Mouse (Mus musculus) gonadal fat pad, adult 2 months (tissue): Measurements from ENCODE around the gene Madd. TPM values are rescaled to one million over a fixed set of nuclear protein-coding genes. Genes with fewer than 3 reads are reported as not detected.

Experiments used
- DNase-seq: peaks from one replicate; pipeline ENCODE4 v3.0.0-alpha.2; 2012; ENCODE audit warnings: low read depth
- polyA plus RNA-seq: library from polyadenylated mRNA; depleted of rRNA; stranded (reverse); fragments of >200 nt; gene quantifications from 2 replicates; pipeline ENCODE4 v1.2.3, GENCODE M21; 2012

Gene Madd
- polyA plus RNA-seq, 1 experiment, result 17.3 TPM

DNA sequence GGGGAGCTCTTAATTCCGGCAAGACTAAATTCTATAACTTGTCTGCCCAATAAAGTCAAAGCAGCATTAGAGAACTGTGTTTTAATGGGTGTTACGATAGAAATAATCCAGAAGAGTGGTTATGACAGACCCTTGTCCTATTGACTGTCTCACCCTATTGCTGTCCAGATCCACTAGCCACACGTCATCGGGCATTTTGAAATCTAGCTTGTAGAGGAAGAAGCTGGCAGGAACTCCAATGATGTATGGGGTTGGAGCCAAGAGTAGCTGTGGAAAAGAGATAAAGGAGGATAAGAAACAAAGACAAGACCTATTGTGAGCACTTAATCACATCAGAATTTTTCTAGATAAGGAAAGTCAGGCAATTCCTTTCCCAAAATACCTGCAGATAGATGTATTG is 8.1 kb downstream of the Madd start:
- DNase-seq, result no peak

GRCm38 (mm10) chr2:91169587-91170322 is 13.9 kb downstream of the Madd start:
- DNase-seq, result no peak

DNA sequence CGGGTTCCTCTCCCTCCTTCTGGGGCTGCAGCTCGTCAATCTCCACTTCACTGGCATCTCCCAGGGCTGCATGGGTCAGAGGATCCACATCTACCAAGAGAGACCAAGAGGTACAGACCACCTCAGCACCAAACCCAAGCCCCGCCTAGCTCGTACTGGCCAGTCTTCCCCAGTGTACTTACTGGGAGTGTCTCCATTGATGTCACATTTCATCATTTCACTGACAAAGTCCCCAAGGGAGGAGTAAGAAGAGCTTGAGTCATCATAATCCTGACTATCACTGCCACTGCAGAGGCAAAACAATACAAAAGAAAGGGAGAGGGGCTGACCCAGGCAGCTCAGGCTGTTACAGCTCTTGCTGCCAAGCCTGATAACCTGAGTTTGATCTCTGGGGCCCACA is 16.0 kb downstream of the Madd start:
- no peak for DNase-seq

- no peak for DNase-seq
These were observed 18.6 kb downstream of the Madd start for GRCm38 (mm10) chr2:91164991-91165390.

DNA sequence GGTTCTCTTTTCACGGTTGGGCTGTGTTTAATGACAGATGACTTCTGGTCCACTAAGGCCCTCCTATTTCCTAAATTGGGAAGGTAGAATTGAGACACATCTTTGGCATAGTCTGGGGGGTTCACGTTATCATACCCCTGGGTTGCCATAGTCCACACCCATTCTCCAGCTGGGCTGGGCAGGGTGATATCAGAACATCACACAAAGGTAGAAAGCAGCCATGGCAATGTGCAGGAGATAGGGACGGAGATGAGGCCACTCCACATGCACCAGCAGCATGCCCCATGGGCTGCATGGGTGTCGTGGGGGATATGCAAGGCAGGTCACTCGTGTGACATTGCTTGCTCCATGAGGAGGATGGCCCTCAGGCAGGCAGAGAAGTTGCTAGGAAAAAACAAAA is 20.1 kb downstream of the Madd start:
- no peak for DNase-seq

DNA sequence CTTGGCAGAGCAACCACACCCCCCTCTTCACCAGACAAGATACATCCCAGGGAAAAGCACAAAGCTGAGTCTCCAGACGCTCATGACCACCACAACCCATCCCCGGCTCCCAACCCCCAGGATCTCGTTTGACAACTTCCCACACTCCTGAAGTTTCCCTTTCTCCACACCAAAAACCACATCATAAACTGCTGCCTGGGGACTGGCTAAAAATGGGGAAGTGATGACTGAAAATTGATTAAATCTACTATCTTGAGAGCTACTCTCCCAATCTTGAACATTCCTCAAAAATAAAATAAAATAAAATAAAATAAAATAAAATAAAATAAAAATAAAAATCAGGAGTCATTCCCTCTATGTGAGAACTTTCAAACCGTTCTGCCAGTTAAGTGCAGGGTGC is 20.7 kb downstream of the Madd start:
- DNase-seq, result no peak

DNA sequence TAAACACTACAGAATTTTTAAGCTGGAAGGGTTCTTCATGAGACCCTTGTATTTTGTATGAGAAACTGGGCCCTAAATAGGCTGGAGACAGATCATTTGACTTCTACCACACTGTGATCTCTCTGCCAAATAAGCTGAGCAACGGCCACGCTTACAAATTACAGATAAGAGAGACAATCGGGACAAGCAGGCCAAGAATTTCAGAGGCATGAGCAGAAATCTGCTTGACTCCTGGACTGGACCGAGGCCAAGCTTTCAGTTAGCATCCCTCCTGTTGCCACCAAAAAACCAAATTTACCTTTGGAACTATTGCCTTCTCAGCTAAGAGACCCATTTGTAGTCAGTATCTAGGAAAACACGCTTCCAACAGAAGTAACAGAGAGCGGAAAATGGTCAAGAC is 23.0 kb downstream of the Madd start:
- DNase-seq, result no peak

DNA sequence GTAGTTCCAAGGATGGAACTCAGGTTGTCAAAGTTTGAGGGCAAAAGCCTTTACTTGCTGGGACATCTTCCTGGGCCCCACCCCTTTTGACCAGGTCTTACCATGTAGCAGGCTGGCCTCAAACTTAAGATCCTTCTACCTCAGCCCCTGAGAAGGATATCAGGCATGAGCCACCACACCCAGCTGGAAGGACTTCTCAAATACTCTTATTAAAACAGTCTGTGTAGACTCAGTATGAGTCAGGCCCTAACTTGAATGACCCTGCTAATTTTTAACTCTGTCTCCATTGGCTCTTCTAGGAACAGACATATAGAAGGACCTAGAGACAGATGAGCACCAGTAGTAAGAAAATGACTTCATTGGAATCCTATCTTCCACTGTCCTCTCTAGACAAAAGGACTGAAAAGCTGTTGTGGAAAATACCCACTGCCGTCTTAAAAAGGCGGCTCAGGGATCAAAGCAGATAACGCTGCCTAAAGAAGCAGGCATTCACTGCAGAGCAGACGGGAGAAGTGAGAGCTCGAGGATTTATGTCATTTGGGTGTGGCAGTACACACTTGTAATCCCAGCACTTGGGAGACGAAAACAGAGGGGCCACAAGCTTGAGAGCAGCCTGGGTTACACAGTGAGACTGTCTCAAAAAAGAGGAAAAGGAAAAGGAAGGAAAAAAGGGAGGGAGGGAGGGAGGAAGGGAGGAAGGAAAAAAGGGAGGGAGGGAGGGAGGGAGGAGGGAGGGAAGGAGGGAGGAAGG is 26.5 kb downstream of the Madd start:
- DNase-seq, result no peak

DNA sequence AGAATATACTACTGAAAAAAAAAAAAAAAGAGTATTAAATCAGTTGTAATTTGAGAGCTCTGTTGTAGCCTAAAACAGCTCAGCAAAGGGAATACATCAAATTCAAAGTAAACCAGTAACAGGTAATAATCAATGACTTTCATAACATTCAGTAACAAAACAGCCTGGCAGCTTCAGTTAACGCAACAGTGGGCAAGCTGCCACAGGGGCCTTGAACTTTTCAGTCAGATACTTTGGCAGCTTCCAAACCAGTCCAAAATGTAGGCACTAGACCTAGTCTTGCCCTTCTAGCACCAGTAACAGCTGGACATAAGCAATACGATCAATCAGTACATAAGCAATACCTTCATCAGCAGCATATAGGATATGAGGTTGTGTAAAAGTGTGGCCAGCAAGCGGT is 29.5 kb downstream of the Madd start:
- no peak for DNase-seq

DNA sequence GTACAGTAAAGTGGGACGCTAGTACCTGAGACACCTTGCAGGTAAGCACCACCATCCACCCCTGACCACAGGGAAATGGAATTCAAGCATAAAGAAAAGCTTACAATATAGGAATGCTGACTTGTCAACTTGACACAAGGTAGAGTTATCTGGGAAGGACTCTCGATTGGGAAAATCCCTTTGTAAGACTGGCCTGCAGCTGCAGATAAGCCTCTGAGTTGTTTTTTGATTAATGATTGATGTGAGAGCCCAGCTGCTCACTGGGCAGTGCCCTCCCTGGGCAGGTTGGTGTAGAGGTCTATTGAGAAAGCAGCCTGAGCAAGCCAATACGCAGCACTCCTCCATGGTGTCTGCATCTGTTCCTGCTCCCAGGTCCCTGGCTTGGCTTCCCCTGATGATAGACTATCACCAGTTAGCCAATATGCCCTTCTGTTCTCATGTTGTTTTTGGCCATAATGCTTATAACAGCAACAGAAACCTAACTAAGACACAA is 30.7 kb downstream of the Madd start:
- DNase-seq, result no peak

DNA sequence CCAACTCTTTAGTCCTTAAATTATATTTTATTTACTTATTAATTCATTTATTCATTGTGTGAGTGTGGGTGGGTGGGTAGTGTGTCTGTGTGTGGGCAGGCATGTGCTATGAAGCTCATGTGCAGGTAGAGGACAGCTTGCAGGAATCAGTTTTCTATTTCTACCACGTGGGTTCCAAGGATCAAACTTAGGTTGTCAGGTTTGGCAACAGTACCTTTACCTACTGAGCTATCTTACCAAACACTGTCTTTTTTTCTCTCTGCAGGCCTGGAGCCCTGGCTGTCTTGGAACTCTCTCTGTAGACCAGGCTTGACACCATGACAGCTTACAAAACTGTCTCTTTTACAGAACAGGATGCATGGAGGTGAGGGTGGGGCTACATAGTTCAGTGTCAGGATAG is 32.3 kb downstream of the Madd start:
- no peak for DNase-seq

GRCm38 (mm10) chr2:91148101-91148500 is 35.5 kb downstream of the Madd start:
- DNase-seq, result no peak

DNA sequence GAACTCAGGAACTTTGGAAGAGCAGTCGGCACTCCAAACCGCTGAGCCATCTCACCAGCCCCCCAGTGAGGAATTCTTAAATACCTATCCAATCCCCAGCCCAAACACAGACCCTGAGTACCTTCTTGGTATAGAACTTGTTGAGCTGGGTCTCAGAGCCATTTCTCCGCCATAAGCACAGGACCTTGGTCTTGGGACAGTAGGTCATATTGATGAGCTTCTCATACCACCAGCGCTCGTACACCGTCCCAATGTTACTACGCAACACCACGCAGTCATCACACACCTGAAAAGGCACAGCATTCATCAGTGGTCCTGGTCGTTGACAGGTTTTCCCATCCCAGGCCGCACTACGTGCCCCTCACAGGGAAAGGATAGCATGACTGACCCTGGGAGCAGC is 40.2 kb downstream of the Madd start:
- no peak for DNase-seq

- no peak for DNase-seq
These were observed 40.7 kb downstream of the Madd start for GRCm38 (mm10) chr2:91142920-91143319.

DNA sequence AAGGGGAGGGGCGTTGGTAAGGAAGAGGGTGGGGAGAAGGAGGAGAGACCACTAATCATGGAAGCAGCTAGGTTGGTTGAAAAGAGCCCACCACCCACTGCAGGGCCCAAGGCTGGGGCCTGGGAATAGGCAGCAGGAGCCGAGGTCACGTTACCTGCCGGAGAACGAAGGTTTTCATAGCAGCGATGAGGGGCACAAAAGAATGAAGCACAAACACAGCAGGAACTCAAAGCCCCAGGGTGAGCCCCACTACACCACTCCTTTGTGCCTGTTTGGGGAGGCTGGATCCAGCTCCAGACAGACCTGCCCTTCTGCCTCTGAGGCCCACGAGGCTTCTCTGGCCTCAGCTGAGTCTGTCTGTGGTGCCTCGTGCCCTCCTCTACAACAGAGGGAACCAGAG is 43.9 kb downstream of the Madd start:
- no peak for DNase-seq

GRCm38 (mm10) chr2:91139311-91139710 is 44.3 kb downstream of the Madd start:
- DNase-seq, result no peak

DNA sequence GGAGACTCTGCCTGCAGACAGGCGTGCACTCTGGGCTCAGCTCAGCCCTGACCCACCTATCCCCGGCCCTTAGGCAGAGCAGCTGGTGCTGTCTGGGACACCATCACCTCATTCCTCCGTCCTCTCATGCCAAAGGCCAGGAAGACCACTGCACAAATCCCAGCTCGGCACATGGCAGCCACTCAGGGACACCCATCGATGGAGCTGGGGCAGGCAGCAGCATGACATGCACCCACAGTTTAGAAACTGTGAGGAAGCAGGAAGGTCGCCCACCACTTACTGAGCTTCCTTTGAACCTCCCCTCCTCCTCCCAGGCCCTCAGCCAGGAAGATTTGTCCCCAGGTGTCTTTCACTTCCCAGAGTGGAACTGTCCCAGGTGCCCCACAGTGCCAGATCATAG is 46.2 kb downstream of the Madd start:
- DNase-seq, result no peak

DNA sequence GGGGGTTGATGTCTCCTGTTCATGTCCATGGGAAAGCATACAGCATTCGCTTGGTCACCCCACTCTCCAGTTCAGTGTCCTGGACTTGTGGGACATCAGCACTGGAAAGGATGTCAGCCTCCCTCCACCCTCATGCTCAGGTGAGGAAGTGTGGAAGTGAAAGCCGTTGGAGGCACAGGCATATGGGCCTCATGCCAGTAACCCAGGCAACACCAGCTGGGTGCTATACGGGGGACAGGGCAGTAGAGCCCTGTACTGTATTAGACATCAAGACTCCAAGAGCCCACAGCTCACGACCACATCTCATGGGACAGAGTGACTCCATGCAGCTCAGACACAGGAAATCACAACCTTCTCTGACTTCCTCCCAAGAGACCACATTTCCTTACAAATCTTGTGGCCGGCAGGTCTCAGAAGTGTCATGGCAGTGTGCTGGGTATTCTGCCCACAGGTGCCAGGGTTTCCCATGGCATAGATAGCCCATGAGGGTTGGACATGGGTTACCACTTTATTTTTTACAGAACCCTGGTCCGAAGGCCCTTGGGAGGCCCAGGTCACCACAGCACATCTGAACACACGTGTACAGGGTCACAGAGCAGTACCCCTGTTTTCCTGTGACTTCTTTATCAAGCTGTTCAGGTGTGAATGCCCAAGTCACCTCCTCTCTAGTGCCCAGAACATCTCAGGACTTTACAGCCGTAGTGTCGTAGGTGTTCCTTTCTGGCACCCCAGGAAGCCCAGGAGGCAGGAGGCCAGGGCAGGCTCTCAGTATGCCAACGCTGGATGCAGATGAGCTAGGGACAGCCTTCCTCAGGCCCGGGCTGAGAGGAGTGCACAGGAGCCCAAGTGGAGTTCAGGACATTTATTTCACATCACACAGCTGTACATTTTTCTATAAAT is 46.9 kb downstream of the Madd start:
- DNase-seq, result no peak

DNA sequence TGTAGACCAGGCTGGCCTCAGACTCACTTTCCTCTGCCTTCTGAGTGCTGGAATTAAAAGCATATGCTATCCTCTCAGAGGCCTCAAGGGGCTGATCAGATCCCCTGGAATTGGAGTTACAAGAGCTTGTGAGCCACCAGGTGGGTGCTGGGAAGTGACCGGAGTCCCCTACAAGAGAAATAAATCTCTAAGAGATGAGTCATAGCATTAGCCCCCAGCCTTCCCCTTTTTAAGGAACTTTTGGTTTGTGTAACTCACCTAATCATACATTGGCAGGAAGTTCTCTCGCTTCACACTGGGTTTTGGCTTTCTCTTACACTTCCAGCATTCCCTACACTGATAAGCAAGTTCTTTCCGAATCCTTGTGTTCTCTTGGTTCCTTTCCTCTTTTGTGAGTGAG is 51.6 kb downstream of the Madd start:
- no peak for DNase-seq

GRCm38 (mm10) chr2:91131251-91131650 is 52.4 kb downstream of the Madd start:
- no peak for DNase-seq

DNA sequence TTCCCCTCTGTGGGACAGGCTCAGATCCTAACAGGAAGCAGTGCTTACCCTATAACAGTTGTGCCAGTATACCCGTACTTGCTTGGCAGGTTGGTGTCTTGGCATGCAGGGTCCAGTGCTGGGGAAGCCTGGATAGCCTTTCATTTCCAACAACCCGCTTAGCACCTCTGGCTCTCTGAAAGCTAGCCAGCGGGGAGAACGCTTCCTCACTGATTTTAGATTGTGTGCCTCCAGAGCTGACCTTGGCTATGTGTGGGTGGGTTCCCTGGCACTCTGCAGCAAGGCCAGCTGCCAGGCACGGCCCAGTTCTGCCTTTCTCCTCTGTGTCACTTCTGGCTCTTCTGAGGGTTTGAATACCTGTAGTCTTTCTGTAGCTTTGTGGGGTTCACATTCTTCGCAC is 53.5 kb downstream of the Madd start:
- peak; percentile 57 for DNase-seq

DNA sequence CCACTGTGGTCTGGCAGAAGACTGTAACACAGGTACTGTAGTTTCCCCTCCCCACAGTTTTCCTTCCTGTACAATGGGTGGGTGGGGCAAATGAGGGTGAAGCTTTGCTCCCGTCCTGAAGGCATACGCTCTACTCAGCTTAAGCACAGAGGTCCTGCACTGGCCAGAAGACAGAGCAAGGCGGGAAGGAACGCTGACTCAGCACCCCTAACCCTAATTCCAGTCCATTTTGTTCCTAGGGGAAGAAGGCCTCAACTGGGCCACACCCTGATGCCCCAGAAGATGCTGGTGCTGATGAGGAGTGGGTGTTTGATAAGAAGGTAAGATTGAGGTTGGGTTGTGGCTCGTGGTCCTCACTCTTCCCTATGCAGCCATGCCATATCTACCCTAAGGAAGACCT is 54.9 kb downstream of the Madd start:
- no peak for DNase-seq
